Mouse (Mus musculus): ENCODE measurements around the gene Oxt. TPM values are rescaled to one million over a fixed set of nuclear protein-coding genes. Genes with fewer than 3 reads are reported as not detected.
"Not testable (repeated sequence)": the region's sequence is repeated elsewhere in the genome, so short reads cannot be mapped to it uniquely, and the experiment has no call there.

Gene Oxt
- polyA plus RNA-seq, 1 experiment from 2014 or later: not detected

GRCm38 (mm10) chr2:130558015-130558414 is 18.0 kb upstream of the Oxt start:
- no peak for ATAC-seq (ENCODE audit: insufficient read depth, low FRiP score, low read depth)
- 75% methylated on average over 2 of the region's 2 CpGs for WGBS
- Histone ChIP-seq H3K9me3 (no peaks in the 10 kb centered on the region), H3K27me3 (replicated peaks) (no peaks in the 10 kb centered on the region), H3K27ac (no peak overlapping the region), H3K4me3 (replicated peaks) (no peak overlapping the region), H3K4me2 (no peak overlapping the region), H3K9ac (no peak overlapping the region), H3K4me1 (peaks cover 5% of the 10 kb centered on the region; the same call in 1 of the 2 replicates), H3K36me3 (peaks cover 34% of the 10 kb centered on the region)

DNA sequence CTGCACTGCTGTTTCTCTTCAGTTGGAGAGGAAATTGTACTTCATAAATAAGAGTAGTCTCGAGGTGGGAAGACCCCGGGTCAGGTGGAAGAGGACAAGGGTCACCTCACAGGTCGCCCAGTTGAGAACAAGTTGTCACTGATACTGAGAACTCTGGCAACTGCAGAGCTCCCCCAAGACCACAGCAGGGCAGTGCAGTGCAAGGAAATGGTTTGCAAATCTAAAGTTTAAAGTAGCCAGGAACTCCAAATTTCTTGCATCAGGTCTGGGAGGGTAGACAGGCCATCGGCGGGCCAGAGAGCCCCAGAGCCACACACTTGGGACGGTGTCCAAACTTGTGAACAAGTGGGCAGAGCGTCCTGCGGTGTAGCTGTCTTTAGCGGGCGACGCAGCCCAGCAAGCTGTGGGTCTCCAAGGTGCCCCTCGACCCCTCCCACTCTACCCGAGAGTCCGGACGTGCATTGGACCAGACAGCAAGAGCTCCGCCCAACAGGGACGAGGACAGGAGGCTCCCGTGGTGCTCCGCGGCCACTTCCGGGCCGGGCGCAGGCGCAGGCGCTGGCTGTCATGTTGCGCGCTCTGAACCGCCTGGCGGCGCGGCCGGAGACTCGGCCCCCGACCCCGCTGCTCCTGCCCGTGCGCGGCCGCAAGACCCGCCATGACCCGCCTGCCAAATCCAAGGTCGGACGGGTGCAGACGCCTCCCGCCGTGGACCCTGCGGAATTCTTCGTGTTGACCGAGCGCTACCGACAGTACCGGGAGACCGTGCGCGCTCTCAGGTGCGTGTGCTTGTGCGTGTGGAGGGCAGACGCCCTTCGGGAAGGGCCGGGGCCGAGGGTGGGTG is 12.5 kb upstream of the Oxt start, which contains the start of gene Mrps26:
Gene Mrps26, plus strand, starts transcription at position 531 of the 844 bp plus-strand sequence.
- H3K27ac ChIP-seq: peak within 1 kb of the TSS; percentile 75
- peak within 1 kb of the TSS; percentile 99 for H3K4me3 ChIP-seq (replicated peaks)
- H3K4me1 ChIP-seq: peaks cover 13% of the 10 kb centered on the region
- H3K36me3 ChIP-seq: 0 out of 2 replicates have a peak, but pooled peaks cover 3% of the 10 kb centered on the region
- no peaks in the 10 kb centered on the region for H3K27me3 ChIP-seq (replicated peaks)
- peak within 1 kb of the TSS; percentile 94 for H3K9ac ChIP-seq
- peak; percentile 99 for ATAC-seq (ENCODE audit: insufficient read depth, low FRiP score, low read depth)
- WGBS: under 1% methylated on average over 61 of the region's 61 CpGs
- no peaks in the 10 kb centered on the region for H3K9me3 ChIP-seq
- peak within 1 kb of the TSS; percentile 77 for H3K4me2 ChIP-seq

DNA sequence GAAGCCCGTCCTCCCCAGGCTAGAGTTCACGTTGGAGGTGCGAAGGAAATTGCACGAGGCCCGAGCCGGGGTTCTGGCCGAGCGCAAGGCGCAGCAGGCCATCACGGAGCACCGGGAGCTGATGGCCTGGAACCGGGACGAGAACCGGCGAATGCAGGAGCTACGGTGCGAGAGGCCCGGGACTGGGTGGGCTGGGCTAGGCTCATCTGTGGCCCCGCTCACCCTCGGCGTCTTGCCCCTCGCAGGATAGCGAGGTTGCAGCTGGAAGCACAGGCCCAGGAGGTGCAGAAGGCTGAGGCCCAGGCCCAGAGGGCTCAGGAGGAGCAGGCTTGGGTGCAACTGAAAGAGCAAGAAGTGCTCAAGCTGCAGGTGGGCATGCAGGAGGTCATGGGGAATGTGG is 11.9 kb upstream of the Oxt start:
- Histone ChIP-seq H3K9ac (peak overlapping the region; percentile 94), H3K4me2 (peak overlapping the region; percentile 77), H3K27ac (no peak overlapping the region), H3K4me3 (replicated peaks) (peak overlapping the region; percentile 99), H3K4me1 (peaks cover 13% of the 10 kb centered on the region), H3K36me3 (0 out of 2 replicates have a peak, but pooled peaks cover 3% of the 10 kb centered on the region), H3K9me3 (no peaks in the 10 kb centered on the region), H3K27me3 (replicated peaks) (no peaks in the 10 kb centered on the region)
- 0 out of 2 replicates have a peak, but pooled peaks have one; percentile 8 for ATAC-seq (ENCODE audit: insufficient read depth, low FRiP score, low read depth)
- under 1% methylated on average over 23 of the region's 23 CpGs for WGBS

DNA sequence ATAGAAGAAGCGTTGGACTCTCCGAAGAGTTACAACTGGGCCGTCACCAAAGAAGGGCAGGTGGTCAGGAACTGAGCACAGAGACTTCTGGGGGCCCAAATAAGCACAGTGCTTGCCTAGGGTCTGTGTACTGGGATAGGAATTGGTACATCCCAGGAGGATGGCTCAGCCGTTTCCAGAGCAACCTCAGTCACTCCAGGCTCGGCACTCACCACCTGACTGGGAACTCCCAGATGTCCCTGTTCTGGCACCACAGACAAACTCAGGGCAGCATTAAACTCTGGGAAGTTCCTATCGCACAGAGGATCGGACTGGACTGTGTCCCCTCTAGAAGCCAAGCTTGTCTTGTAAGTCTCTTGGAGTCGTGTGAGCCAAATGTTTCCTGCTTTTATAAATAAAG is 11.0 kb upstream of the Oxt start:
- WGBS: 84% methylated on average over 8 of the region's 8 CpGs
- Histone ChIP-seq H3K27me3 (replicated peaks) (no peaks in the 10 kb centered on the region), H3K4me3 (replicated peaks) (peak overlapping the region; percentile 99), H3K4me1 (peaks cover 13% of the 10 kb centered on the region), H3K4me2 (peak overlapping the region; percentile 77), H3K36me3 (0 out of 2 replicates have a peak, but pooled peaks cover 3% of the 10 kb centered on the region), H3K27ac (no peak overlapping the region), H3K9me3 (no peaks in the 10 kb centered on the region), H3K9ac (no peak overlapping the region)
- ATAC-seq (ENCODE audit: insufficient read depth, low FRiP score, low read depth): no peak

- H3K4me3 ChIP-seq (replicated peaks): no peak overlapping the region
- H3K27me3 ChIP-seq (replicated peaks): no peaks in the 10 kb centered on the region
- no peaks in the 10 kb centered on the region for H3K9me3 ChIP-seq
- H3K27ac ChIP-seq: no peak overlapping the region
- 73% methylated on average over 4 of the region's 4 CpGs for WGBS
- no peak overlapping the region for H3K4me2 ChIP-seq
- peaks cover 7% of the 10 kb centered on the region; the same call in 1 of the 2 replicates for H3K4me1 ChIP-seq
- ATAC-seq (ENCODE audit: insufficient read depth, low FRiP score, low read depth): no peak
- H3K36me3 ChIP-seq: 0 out of 2 replicates have a peak, but pooled peaks cover 3% of the 10 kb centered on the region
- H3K9ac ChIP-seq: no peak overlapping the region
Observed at GRCm38 (mm10) chr2:130568921-130569320, 7.1 kb upstream of the Oxt start.

DNA sequence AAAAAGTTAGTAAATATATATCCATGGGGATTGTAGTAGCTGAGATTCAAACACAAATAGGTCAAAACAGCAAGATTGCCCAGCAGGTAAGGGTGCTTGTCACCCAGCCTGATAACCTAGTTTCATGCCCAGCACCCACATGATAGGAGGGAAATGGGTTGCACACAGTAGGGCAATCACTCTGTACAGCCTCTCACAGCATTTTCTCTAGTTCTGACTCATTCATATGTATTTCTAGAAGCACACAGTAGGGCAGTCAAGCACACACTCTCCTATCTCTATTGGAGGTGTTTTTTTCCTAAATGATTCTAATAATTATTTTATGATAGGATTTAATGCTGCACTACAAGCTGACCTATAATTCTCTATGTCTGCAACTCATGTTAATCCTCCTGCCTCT is 6.0 kb upstream of the Oxt start:
- H3K36me3 ChIP-seq: 0 out of 2 replicates have a peak, but pooled peaks cover 3% of the 10 kb centered on the region
- H3K4me3 ChIP-seq (replicated peaks): no peak overlapping the region
- no peak for ATAC-seq (ENCODE audit: insufficient read depth, low FRiP score, low read depth)
- no peaks in the 10 kb centered on the region for H3K4me1 ChIP-seq
- no peaks in the 10 kb centered on the region for H3K9me3 ChIP-seq
- peaks cover 1% of the 10 kb centered on the region; the same call in 1 of the 2 replicates for H3K27me3 ChIP-seq (replicated peaks)
- no peak overlapping the region for H3K4me2 ChIP-seq
- H3K9ac ChIP-seq: no peak overlapping the region
- no peak overlapping the region for H3K27ac ChIP-seq

DNA sequence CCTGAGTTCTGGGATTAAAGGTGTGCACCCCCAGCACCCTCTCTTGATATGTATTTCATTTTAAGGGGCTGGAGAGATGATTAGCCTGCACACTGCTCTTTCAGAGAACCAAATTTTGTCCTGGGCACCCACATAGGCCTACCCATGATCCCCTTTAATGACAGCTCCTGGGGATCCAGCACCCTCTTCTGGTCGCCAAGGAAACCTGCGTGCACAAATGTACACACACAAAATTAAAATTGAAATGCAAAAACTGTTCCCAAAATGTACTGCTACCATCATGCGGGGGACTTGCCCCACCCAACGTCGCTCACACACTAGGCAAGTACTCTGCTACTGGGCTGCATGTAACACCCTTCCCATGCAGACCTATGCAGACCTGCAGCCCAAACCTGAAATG is 1.0 kb upstream of the Oxt start:
- no peak overlapping the region for H3K27ac ChIP-seq
- H3K4me3 ChIP-seq (replicated peaks): no peak overlapping the region
- no peaks in the 10 kb centered on the region for H3K36me3 ChIP-seq
- no peak overlapping the region for H3K4me2 ChIP-seq
- H3K9me3 ChIP-seq: no peaks in the 10 kb centered on the region
- ATAC-seq (ENCODE audit: insufficient read depth, low FRiP score, low read depth): no peak
- peaks cover 49% of the 10 kb centered on the region for H3K27me3 ChIP-seq (replicated peaks)
- WGBS: 76% methylated on average over 5 of the region's 5 CpGs
- H3K4me1 ChIP-seq: peaks cover 16% of the 10 kb centered on the region; the same call in 1 of the 2 replicates
- H3K9ac ChIP-seq: no peak overlapping the region

DNA sequence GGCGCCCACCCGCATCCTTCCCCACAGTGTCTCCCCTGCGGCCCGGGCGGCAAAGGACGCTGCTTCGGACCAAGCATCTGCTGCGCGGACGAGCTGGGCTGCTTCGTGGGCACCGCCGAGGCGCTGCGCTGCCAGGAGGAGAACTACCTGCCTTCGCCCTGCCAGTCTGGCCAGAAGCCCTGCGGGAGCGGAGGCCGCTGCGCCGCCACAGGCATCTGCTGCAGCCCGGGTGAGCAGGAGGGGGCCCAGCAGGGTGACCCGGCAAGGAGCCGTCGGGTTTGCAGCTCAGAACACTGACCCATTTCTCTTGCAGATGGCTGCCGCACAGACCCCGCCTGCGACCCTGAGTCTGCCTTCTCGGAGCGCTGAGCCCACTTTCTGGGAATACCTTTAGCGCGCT is 591 bp downstream of the Oxt start:
- Histone ChIP-seq H3K4me3 (replicated peaks) (peak overlapping the region; percentile 27), H3K4me1 (peaks cover 29% of the 10 kb centered on the region), H3K4me2 (peak overlapping the region; percentile 53), H3K27me3 (replicated peaks) (peaks cover 65% of the 10 kb centered on the region)
- H3K9ac ChIP-seq; ATAC-seq (ENCODE audit: insufficient read depth, low FRiP score, low read depth); H3K9me3 ChIP-seq; H3K36me3 ChIP-seq; H3K27ac ChIP-seq: not testable (repeated sequence)
- 3% methylated on average over 31 of the region's 32 CpGs for WGBS

- H3K27ac ChIP-seq: no peak overlapping the region
- H3K4me1 ChIP-seq: peaks cover 29% of the 10 kb centered on the region
- H3K9ac ChIP-seq: no peak overlapping the region
- ATAC-seq (ENCODE audit: insufficient read depth, low FRiP score, low read depth): no peak
- no peaks in the 10 kb centered on the region for H3K9me3 ChIP-seq
- no peaks in the 10 kb centered on the region for H3K36me3 ChIP-seq
- 12% methylated on average over 9 of the region's 9 CpGs for WGBS
- H3K4me2 ChIP-seq: peak overlapping the region; percentile 53
- peaks cover 69% of the 10 kb centered on the region for H3K27me3 ChIP-seq (replicated peaks)
- peak overlapping the region; percentile 27 for H3K4me3 ChIP-seq (replicated peaks)
Observed at GRCm38 (mm10) chr2:130577021-130577420, 1.0 kb downstream of the Oxt start.

- H3K9ac ChIP-seq: no peak overlapping the region
- no peaks in the 10 kb centered on the region for H3K36me3 ChIP-seq
- 0 out of 2 replicates have a peak overlapping the region, but pooled peaks have one; percentile 3 for H3K4me3 ChIP-seq (replicated peaks)
- no peak overlapping the region for H3K27ac ChIP-seq
- H3K9me3 ChIP-seq: no peaks in the 10 kb centered on the region
- peak overlapping the region; percentile 13; the same call in 1 of the 2 replicates for H3K4me2 ChIP-seq
- peaks cover 75% of the 10 kb centered on the region for H3K27me3 ChIP-seq (replicated peaks)
- ATAC-seq (ENCODE audit: insufficient read depth, low FRiP score, low read depth): peak; percentile 50; the same call in 1 of the 2 replicates
- peaks cover 29% of the 10 kb centered on the region for H3K4me1 ChIP-seq
- WGBS: 4% methylated on average over 12 of the region's 12 CpGs
Observed at GRCm38 (mm10) chr2:130577632-130578031, 1.7 kb downstream of the Oxt start.

GRCm38 (mm10) chr2:130578148-130578547 is 2.2 kb downstream of the Oxt start:
- Histone ChIP-seq H3K9ac (no peak overlapping the region), H3K4me2 (no peak overlapping the region)

DNA sequence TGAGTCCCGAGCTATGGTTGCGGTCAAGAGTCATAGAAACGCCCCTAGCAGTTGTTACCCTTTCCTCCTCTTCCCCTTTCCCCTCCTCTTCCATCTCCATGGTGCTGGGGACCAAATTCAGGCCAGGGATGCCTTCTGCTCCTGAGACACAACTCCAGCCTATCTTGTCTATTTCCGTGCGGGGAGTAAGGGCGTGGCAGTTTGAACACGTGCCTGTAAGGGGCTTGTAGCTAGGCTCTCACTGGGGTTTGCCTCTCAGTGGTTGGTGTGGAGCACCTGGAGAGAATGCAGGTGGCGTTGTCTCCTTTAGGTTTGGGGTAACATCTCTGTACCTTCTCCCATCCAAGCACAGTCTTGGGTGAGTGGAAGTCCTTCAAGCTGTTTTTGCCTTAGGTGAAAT is 3.8 kb downstream of the Oxt start:
- Histone ChIP-seq H3K4me1 (peaks cover 29% of the 10 kb centered on the region), H3K4me2 (peak overlapping the region; percentile 51; the same call in 1 of the 2 replicates), H3K27me3 (replicated peaks) (peaks cover 80% of the 10 kb centered on the region), H3K27ac (no peak overlapping the region), H3K9me3 (no peaks in the 10 kb centered on the region), H3K36me3 (no peaks in the 10 kb centered on the region), H3K4me3 (replicated peaks) (no peak overlapping the region), H3K9ac (no peak overlapping the region)
- no peak for ATAC-seq (ENCODE audit: insufficient read depth, low FRiP score, low read depth)
- WGBS: 12% methylated on average over 8 of the region's 8 CpGs

More at GRCm38 (mm10) chr2:130578148-130578547, 2.2 kb downstream of the Oxt start:
- H3K4me1 ChIP-seq: peaks cover 29% of the 10 kb centered on the region
- H3K9me3 ChIP-seq: no peaks in the 10 kb centered on the region
- no peak overlapping the region for H3K4me3 ChIP-seq (replicated peaks)
- 8% methylated on average over 11 of the region's 11 CpGs for WGBS
- H3K36me3 ChIP-seq: no peaks in the 10 kb centered on the region
- no peak overlapping the region for H3K27ac ChIP-seq
- H3K27me3 ChIP-seq (replicated peaks): peaks cover 80% of the 10 kb centered on the region
- ATAC-seq (ENCODE audit: insufficient read depth, low FRiP score, low read depth): no peak
